8 mouse cellular contexts compared by ENCODE assay signal in the genomic region with DNA sequence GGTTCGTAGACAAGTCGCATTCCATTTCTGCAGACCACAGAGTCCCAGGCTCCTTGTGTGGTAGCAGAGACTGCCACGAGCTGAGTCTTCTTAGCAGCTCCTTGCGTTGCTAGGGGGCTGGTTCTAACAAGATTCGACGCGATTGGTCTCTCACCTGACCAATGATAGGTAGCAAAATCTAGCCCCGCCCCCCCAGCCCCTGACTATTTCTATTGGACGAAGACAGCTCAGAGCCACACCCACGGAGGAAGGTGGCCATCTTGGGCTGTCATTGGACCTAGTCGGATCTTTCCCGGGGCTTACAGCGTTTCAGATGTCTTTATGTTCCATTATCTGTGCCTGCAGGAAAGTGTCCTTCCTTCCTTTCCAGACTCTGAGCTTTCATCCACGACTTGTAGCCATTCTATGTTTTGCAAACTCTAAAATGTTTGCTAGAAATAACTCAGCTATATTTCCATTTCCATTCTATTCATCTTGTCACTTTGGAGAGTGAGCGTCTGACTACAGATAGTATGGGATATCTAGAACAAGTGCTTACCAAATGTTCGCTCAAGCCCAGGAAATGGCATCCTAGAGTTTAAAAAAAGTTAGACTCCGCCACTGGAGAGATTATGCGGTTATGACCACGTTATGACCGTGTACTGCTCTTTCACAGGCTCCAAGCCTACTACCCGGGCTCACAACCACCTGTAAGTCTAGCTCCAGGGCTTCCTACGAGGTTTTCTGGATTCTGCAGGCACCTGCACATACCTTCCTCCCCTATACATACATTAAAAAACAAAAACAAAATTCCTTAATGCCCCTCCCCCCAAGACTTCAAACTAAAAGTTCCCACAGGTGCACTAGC. TPM values are rescaled to one million over a fixed set of nuclear protein-coding genes. Genes with fewer than 3 reads are reported as not detected.
A peak's percentile ranks its signal among the peaks of the same experiment; 100 is the strongest.
DNase-seq lines count a peak whose midpoint lies in the region; ATAC-seq and TF ChIP-seq lines count a peak whose summit lies in the region.

No protein-coding gene starts in this region.

- peak overlapping the region; percentile 70 for H3K4me3 ChIP-seq in ES-Bruce4 (ENCODE audit: low read depth, low read length)
- H3K4me3 ChIP-seq in erythroblast, embryonic 14.5 days (replicated peaks): peak overlapping the region; percentile 53
- H3K4me3 ChIP-seq in hindbrain, embryonic 13.5 days: peak overlapping the region; percentile 42

- peaks cover 2% of the 10 kb centered on the region for H3K4me1 ChIP-seq in ES-Bruce4 (ENCODE audit: control insufficient read depth, insufficient read depth, low read length)
- H3K4me1 ChIP-seq in erythroblast, embryonic 14.5 days (ENCODE audit: control insufficient read depth): peaks cover 18% of the 10 kb centered on the region
- peaks cover 7% of the 10 kb centered on the region for H3K4me1 ChIP-seq in hindbrain, embryonic 13.5 days (replicated peaks)

- H3K27me3 ChIP-seq in ES-Bruce4 (ENCODE audit: control insufficient read depth, insufficient read depth, low read length, poor library complexity, severe bottlenecking): no peaks in the 10 kb centered on the region
- H3K27me3 ChIP-seq in erythroblast, embryonic 14.5 days (ENCODE audit: control insufficient read depth): no peaks in the 10 kb centered on the region
- H3K27me3 ChIP-seq in hindbrain, embryonic 13.5 days: no peaks in the 10 kb centered on the region

- peak; percentile 96 for ATAC-seq in hindbrain, embryonic 13.5 days (ENCODE audit: low FRiP score)

- peak overlapping the region; percentile 27; the same call in 1 of the 2 replicates for H3K9ac ChIP-seq in ES-Bruce4 (ENCODE audit: low read depth, poor library complexity, severe bottlenecking)
- peak overlapping the region; percentile 66 for H3K9ac ChIP-seq in hindbrain, embryonic 13.5 days

- peak; percentile 76 for DNase-seq in c-Kit-negative CD71-positive TER-119-positive erythroid progenitor cells, embryonic 14.5 days (ENCODE audit: low read depth, low spot score)
- peak; percentile 34 to 63 for DNase-seq in layer of hippocampus, postnatal 14 days (ENCODE audit: low spot score in 2 of 2)
- DNase-seq in lung, postnatal 10 days: peak; percentile 80
- peak; percentile 85 for DNase-seq in retina, adult 2 months (ENCODE audit: low read depth, low spot score)
- peak; percentile 22 for DNase-seq in thymus, postnatal 25 days

- 25% methylated on average over 22 of the region's 22 CpGs for WGBS in hindbrain, embryonic 13.5 days

- no peak overlapping the region for H3K27ac ChIP-seq in ES-Bruce4 (ENCODE audit: insufficient read depth, low read length)
- peak overlapping the region; percentile 85 for H3K27ac ChIP-seq in hindbrain, embryonic 13.5 days

- peak overlapping the region; percentile 72 for H3K4me2 ChIP-seq in hindbrain, embryonic 13.5 days

- no peak for TF ChIP-seq EP300 in ES-Bruce4 (IDR thresholded peaks at IDR 0.05; ENCODE audit: insufficient read depth, low read depth, low read length)

- no peaks in the 10 kb centered on the region; the same call in 1 of the 2 replicates for H3K36me3 ChIP-seq in ES-Bruce4 (ENCODE audit: control insufficient read depth, insufficient read depth, low read length, poor library complexity, severe bottlenecking)
- H3K36me3 ChIP-seq in erythroblast, embryonic 14.5 days (ENCODE audit: control insufficient read depth): peaks cover 11% of the 10 kb centered on the region
- H3K36me3 ChIP-seq in hindbrain, embryonic 13.5 days: peaks cover 25% of the 10 kb centered on the region

- TF ChIP-seq POLR2A in ES-Bruce4 (IDR thresholded peaks at IDR 0.05; ENCODE audit: insufficient read depth, low read length): peak; percentile 44

- no peak for TF ChIP-seq CTCF in ES-Bruce4 (IDR thresholded peaks at IDR 0.05; ENCODE audit: low read depth, low read length)

- no peaks in the 10 kb centered on the region for H3K9me3 ChIP-seq in ES-Bruce4 (replicated peaks; ENCODE audit: control insufficient read depth, insufficient read depth, low read length, poor library complexity, severe bottlenecking)
- no peaks in the 10 kb centered on the region for H3K9me3 ChIP-seq in erythroblast, embryonic 14.5 days (ENCODE audit: control insufficient read depth, low read length)
- H3K9me3 ChIP-seq in hindbrain, embryonic 13.5 days: no peaks in the 10 kb centered on the region

RNA-seq across cellular contexts. Expression of a gene that starts 8.8 kb away (rescaled TPM):
- 13.0 and 13.8 TPM in 2 replicates for polyA plus RNA-seq in ES-Bruce4 (2011; ENCODE audit: insufficient read depth, insufficient read length, low read depth, missing spikeins)
- 0.18 and 0.23 TPM in 2 replicates for polyA plus RNA-seq in erythroblast, embryonic 14.5 days (2012)
- 22.7 and 27.5 TPM in 2 replicates for polyA plus RNA-seq in hindbrain, embryonic 13.5 days (2015; fragmentation: Nextera tagmentation; extraction: Ambion mirVana)
- total RNA-seq in layer of hippocampus, postnatal 14 days (2021): 10 to 100 TPM; 22.8 to 24.4 TPM

RNA-seq across cellular contexts. Expression of a gene that starts 45.4 kb away (rescaled TPM):
- 531 and 559 TPM in 2 replicates for polyA plus RNA-seq in ES-Bruce4 (2011; ENCODE audit: insufficient read depth, insufficient read length, low read depth, missing spikeins)
- polyA plus RNA-seq in erythroblast, embryonic 14.5 days (2012): 12.6 and 16.1 TPM in 2 replicates
- 534 and 549 TPM in 2 replicates for polyA plus RNA-seq in hindbrain, embryonic 13.5 days (2015; fragmentation: Nextera tagmentation; extraction: Ambion mirVana)
- 100 to 1,000 TPM; 235 to 246 TPM for total RNA-seq in layer of hippocampus, postnatal 14 days (2021)

Comparison
In these comparisons a context has a peak if more than half of its experiments do, and no peak if none do; other contexts are left out.
1. DNase-seq: peak in every context shown above with its lines; median percentile 85 in retina, adult 2 months; 80 in lung, postnatal 10 days; 76 in c-Kit-negative CD71-positive TER-119-positive erythroid progenitor cells, embryonic 14.5 days; 48 in layer of hippocampus, postnatal 14 days; 22 in thymus, postnatal 25 days.
2. RNA of a gene that starts 8.8 kb away (polyA plus RNA-seq): 22.7 to 27.5 TPM in hindbrain, embryonic 13.5 days and 13.0 to 13.8 TPM in ES-Bruce4; 0.18 to 0.23 TPM in erythroblast, embryonic 14.5 days; every median in the first group is over 10 times any median in the second.
3. RNA of a gene that starts 45.4 kb away (polyA plus RNA-seq): 531 to 559 TPM in ES-Bruce4 and 534 to 549 TPM in hindbrain, embryonic 13.5 days; 12.6 to 16.1 TPM in erythroblast, embryonic 14.5 days; every median in the first group is over 10 times any median in the second.
4. Peak in every context shown above with its lines, with median percentiles within 50 percentile points of each other: H3K4me3 ChIP-seq.